Mouse (Mus musculus): ENCODE results near the gene Vmn2r86.
"Not testable (repeated sequence)": the region's sequence is repeated elsewhere in the genome, so short reads cannot be mapped to it uniquely, and the experiment has no call there.

DNA sequence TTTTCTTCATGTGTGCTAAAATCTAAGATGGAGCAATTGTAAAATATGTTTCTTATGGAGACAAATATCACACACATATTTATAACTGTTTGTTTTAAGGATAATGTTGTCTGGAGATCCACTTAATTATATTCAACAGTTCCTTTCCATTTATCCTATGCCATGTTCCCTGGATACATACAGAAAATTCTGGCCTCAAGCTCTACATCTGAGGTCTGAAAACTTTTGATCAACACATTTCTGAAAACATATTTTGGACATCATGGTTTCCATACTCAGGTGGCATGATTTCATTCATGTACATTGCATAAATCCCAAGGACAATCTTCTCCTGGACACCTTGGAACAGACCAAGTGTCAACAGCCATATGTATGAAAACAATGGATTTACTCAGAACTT lies 26.2 kb downstream of the Vmn2r86 start, which contains the start of gene Vmn2r85:
- TF ChIP-seq CTCF (conservative IDR thresholded peaks at IDR 0.05; ENCODE audit: insufficient read depth, insufficient read length, low read depth, low read length); POLR2A (IDR thresholded peaks at IDR 0.05; ENCODE audit: low read depth, low read length): not testable (repeated sequence)
